Mouse (Mus musculus): ENCODE data around the gene Kcnip4. TPM values are rescaled to one million over a fixed set of nuclear protein-coding genes. Genes with fewer than 3 reads are reported as not detected.

The Kcnip4 gene
- total RNA-seq, 1 experiment, result 0.09 TPM

- Histone ChIP-seq H3K9me3 (ENCODE audit: control insufficient read depth, insufficient read depth, low read depth, low read length) (no peaks in the 10 kb centered on the region), H3K4me1 (ENCODE audit: control insufficient read depth in 2 of 2, insufficient read depth in 2 of 2, low read length in 2 of 2, poor library complexity in 1 of 2) (no peaks in the 10 kb centered on the region), H3K9ac (ENCODE audit: insufficient read depth, low read depth, low read length, poor library complexity, severe bottlenecking) (no peak overlapping the region), H3K27ac (ENCODE audit: insufficient read depth, low read depth, low read length, poor library complexity, severe bottlenecking) (no peak overlapping the region), H3K36me3 (ENCODE audit: control insufficient read depth, insufficient read depth, low read length, poor library complexity, severe bottlenecking) (no peaks in the 10 kb centered on the region), H3K4me3 (ENCODE audit: insufficient read depth in 1 of 2, low read depth in 1 of 2, low read length in 2 of 2, poor library complexity in 1 of 2, severe bottlenecking in 1 of 2) (no peak overlapping the region)
- TF ChIP-seq CHD2 (IDR thresholded peaks at IDR 0.05; ENCODE audit: low read depth, low read length) (no peak), HCFC1 (IDR thresholded peaks at IDR 0.05; ENCODE audit: borderline replicate concordance, insufficient read depth, low read length) (no peak), ZC3H11A (IDR thresholded peaks at IDR 0.05; ENCODE audit: borderline replicate concordance, low read depth, low read length) (no peak), MAFK (IDR thresholded peaks at IDR 0.05; ENCODE audit: insufficient read depth, low read depth, low read length) (no peak), ZNF384 (IDR thresholded peaks at IDR 0.05; ENCODE audit: low read depth, low read length) (no peak)
- DNase-seq (ENCODE audit: low read depth, low spot score), result no peak
- in situ Hi-C loops (cut with MboI; ENCODE audit: low sequenced_read_pairs in 2 of 2, unreplicated experiment in 2 of 2), result no loop called here
Measured at GRCm38 (mm10) chr5:49547884-49548283, 23.2 kb upstream of the Kcnip4 start.

DNA sequence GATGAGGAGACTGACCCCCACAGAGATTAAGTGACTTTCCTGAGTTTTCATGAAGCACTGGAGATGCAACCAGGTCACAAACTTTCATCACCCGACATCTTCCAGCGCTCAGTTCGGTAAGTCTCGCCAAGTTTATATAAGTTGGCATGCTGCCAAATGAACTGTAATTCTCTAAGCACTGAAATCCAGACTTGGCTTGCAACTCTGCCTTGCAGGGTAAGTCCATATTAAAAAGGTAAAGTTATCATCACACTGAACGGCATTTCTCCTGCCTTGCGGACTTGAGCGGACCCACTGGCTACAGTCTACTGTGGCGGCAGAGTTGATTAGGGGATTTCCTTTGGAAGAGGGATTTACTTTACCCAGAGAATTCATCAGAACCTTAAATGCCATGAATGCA is 4.7 kb upstream of the Kcnip4 start:
- Histone ChIP-seq H3K4me1 (ENCODE audit: control insufficient read depth in 2 of 2, insufficient read depth in 2 of 2, low read length in 2 of 2, poor library complexity in 1 of 2) (0 out of 4 replicates have a peak, but pooled peaks cover 0 to under 1% of the 10 kb centered on the region in 2 experiments), H3K36me3 (ENCODE audit: control insufficient read depth, insufficient read depth, low read length, poor library complexity, severe bottlenecking) (no peaks in the 10 kb centered on the region), H3K27ac (ENCODE audit: insufficient read depth, low read depth, low read length, poor library complexity, severe bottlenecking) (no peak overlapping the region), H3K4me3 (ENCODE audit: insufficient read depth in 1 of 2, low read depth in 1 of 2, low read length in 2 of 2, poor library complexity in 1 of 2, severe bottlenecking in 1 of 2) (no peak overlapping the region), H3K9me3 (ENCODE audit: control insufficient read depth, insufficient read depth, low read depth, low read length) (no peaks in the 10 kb centered on the region), H3K9ac (ENCODE audit: insufficient read depth, low read depth, low read length, poor library complexity, severe bottlenecking) (no peak overlapping the region)
- in situ Hi-C loops (cut with MboI; ENCODE audit: low sequenced_read_pairs in 2 of 2, unreplicated experiment in 2 of 2), result no loop called here
- no peak for DNase-seq (ENCODE audit: low read depth, low spot score)
- TF ChIP-seq ZC3H11A (IDR thresholded peaks at IDR 0.05; ENCODE audit: borderline replicate concordance, low read depth, low read length) (no peak), CHD2 (IDR thresholded peaks at IDR 0.05; ENCODE audit: low read depth, low read length) (no peak), MAFK (IDR thresholded peaks at IDR 0.05; ENCODE audit: insufficient read depth, low read depth, low read length) (no peak), ZNF384 (IDR thresholded peaks at IDR 0.05; ENCODE audit: low read depth, low read length) (no peak), HCFC1 (IDR thresholded peaks at IDR 0.05; ENCODE audit: borderline replicate concordance, insufficient read depth, low read length) (no peak)

DNA sequence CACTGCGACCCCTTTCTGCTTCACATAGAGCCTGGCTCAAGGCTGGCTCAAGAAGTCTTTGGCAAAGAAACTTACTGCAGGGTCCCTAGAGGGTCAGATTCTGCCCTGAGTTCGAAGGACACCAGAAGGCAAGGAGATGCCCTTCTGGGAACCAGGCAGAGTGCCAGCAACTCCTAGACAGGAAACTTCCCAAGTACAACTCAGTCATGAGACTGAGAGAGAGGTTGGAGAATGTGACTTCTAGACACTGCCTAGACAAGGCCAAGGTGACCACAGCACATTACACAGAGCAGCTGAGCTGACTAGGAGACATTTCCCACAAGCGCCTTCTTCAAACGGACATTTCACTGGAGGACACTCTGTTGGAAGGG is 520 bp upstream of the Kcnip4 start:
- no peak overlapping the region for H3K4me3 ChIP-seq (ENCODE audit: insufficient read depth in 1 of 2, low read depth in 1 of 2, low read length in 2 of 2, poor library complexity in 1 of 2, severe bottlenecking in 1 of 2)
- H3K4me1 ChIP-seq (ENCODE audit: control insufficient read depth in 2 of 2, insufficient read depth in 2 of 2, low read length in 2 of 2, poor library complexity in 1 of 2), result 0 out of 4 replicates have a peak, but pooled peaks cover 0 to 2% of the 10 kb centered on the region in 2 experiments
- no peak overlapping the region for H3K27ac ChIP-seq (ENCODE audit: insufficient read depth, low read depth, low read length, poor library complexity, severe bottlenecking)
- in situ Hi-C loops (cut with MboI; ENCODE audit: low sequenced_read_pairs in 2 of 2, unreplicated experiment in 2 of 2), result no loop called here
- no peaks in the 10 kb centered on the region for H3K9me3 ChIP-seq (ENCODE audit: control insufficient read depth, insufficient read depth, low read depth, low read length)
- H3K9ac ChIP-seq (ENCODE audit: insufficient read depth, low read depth, low read length, poor library complexity, severe bottlenecking), result no peak overlapping the region
- no peak for DNase-seq (ENCODE audit: low read depth, low spot score)
- TF ChIP-seq CHD2 (IDR thresholded peaks at IDR 0.05; ENCODE audit: low read depth, low read length) (no peak), HCFC1 (IDR thresholded peaks at IDR 0.05; ENCODE audit: borderline replicate concordance, insufficient read depth, low read length) (no peak), MAFK (IDR thresholded peaks at IDR 0.05; ENCODE audit: insufficient read depth, low read depth, low read length) (no peak), ZNF384 (IDR thresholded peaks at IDR 0.05; ENCODE audit: low read depth, low read length) (no peak), ZC3H11A (IDR thresholded peaks at IDR 0.05; ENCODE audit: borderline replicate concordance, low read depth, low read length) (no peak)
- no peaks in the 10 kb centered on the region for H3K36me3 ChIP-seq (ENCODE audit: control insufficient read depth, insufficient read depth, low read length, poor library complexity, severe bottlenecking)

DNA sequence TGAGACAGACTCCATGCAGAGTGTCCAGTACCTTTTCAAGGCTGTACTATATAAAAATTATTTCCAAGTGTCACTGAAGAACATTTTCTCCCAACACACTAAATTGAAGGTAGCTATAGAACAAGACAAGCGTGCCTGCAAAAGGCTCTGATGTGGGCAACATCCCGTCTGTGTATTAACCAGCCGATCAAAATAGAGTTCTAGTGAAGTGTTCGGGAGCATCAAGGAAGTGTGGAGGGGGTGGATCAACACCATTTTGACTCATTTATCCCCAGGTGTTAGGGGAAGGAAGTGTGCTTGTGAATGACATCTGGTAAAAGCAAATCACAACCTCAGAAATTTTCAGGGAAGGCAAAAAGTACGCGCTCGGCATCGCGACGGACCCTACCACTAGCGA is 712 bp downstream of the Kcnip4 start:
- TF ChIP-seq ZNF384 (IDR thresholded peaks at IDR 0.05; ENCODE audit: low read depth, low read length) (no peak), MAFK (IDR thresholded peaks at IDR 0.05; ENCODE audit: insufficient read depth, low read depth, low read length) (no peak), CHD2 (IDR thresholded peaks at IDR 0.05; ENCODE audit: low read depth, low read length) (no peak), HCFC1 (IDR thresholded peaks at IDR 0.05; ENCODE audit: borderline replicate concordance, insufficient read depth, low read length) (no peak), ZC3H11A (IDR thresholded peaks at IDR 0.05; ENCODE audit: borderline replicate concordance, low read depth, low read length) (no peak)
- Histone ChIP-seq H3K9ac (ENCODE audit: insufficient read depth, low read depth, low read length, poor library complexity, severe bottlenecking) (no peak overlapping the region), H3K4me3 (ENCODE audit: insufficient read depth in 1 of 2, low read depth in 1 of 2, low read length in 2 of 2, poor library complexity in 1 of 2, severe bottlenecking in 1 of 2) (peak overlapping the region; percentile 60 to 73), H3K4me1 (ENCODE audit: control insufficient read depth in 2 of 2, insufficient read depth in 2 of 2, low read length in 2 of 2, poor library complexity in 1 of 2) (0 out of 4 replicates have a peak, but pooled peaks cover 0 to 2% of the 10 kb centered on the region in 2 experiments), H3K9me3 (ENCODE audit: control insufficient read depth, insufficient read depth, low read depth, low read length) (no peaks in the 10 kb centered on the region), H3K27ac (ENCODE audit: insufficient read depth, low read depth, low read length, poor library complexity, severe bottlenecking) (no peak overlapping the region), H3K36me3 (ENCODE audit: control insufficient read depth, insufficient read depth, low read length, poor library complexity, severe bottlenecking) (no peaks in the 10 kb centered on the region)
- no peak for DNase-seq (ENCODE audit: low read depth, low spot score)
- in situ Hi-C loops (cut with MboI; ENCODE audit: low sequenced_read_pairs in 2 of 2, unreplicated experiment in 2 of 2), result no loop called here

- Histone ChIP-seq H3K4me3 (ENCODE audit: insufficient read depth in 1 of 2, low read depth in 1 of 2, low read length in 2 of 2, poor library complexity in 1 of 2, severe bottlenecking in 1 of 2) (no peak overlapping the region), H3K36me3 (ENCODE audit: control insufficient read depth, insufficient read depth, low read length, poor library complexity, severe bottlenecking) (no peaks in the 10 kb centered on the region), H3K4me1 (ENCODE audit: control insufficient read depth in 2 of 2, insufficient read depth in 2 of 2, low read length in 2 of 2, poor library complexity in 1 of 2) (0 out of 4 replicates have a peak, but pooled peaks cover 0 to 2% of the 10 kb centered on the region in 2 experiments), H3K27ac (ENCODE audit: insufficient read depth, low read depth, low read length, poor library complexity, severe bottlenecking) (no peak overlapping the region), H3K9me3 (ENCODE audit: control insufficient read depth, insufficient read depth, low read depth, low read length) (no peaks in the 10 kb centered on the region), H3K9ac (ENCODE audit: insufficient read depth, low read depth, low read length, poor library complexity, severe bottlenecking) (no peak overlapping the region)
- in situ Hi-C loops (cut with MboI; ENCODE audit: low sequenced_read_pairs in 2 of 2, unreplicated experiment in 2 of 2), result no loop called here
- TF ChIP-seq MAFK (IDR thresholded peaks at IDR 0.05; ENCODE audit: insufficient read depth, low read depth, low read length) (no peak), ZC3H11A (IDR thresholded peaks at IDR 0.05; ENCODE audit: borderline replicate concordance, low read depth, low read length) (no peak), HCFC1 (IDR thresholded peaks at IDR 0.05; ENCODE audit: borderline replicate concordance, insufficient read depth, low read length) (no peak), CHD2 (IDR thresholded peaks at IDR 0.05; ENCODE audit: low read depth, low read length) (no peak), ZNF384 (IDR thresholded peaks at IDR 0.05; ENCODE audit: low read depth, low read length) (no peak)
- DNase-seq (ENCODE audit: low read depth, low spot score), result no peak
Measured at GRCm38 (mm10) chr5:49522986-49523385, 1.7 kb downstream of the Kcnip4 start.

Data from ES-E14 (cell line).